Mouse (Mus musculus): ENCODE measurements around the gene Cdipt. TPM values are rescaled to one million over a fixed set of nuclear protein-coding genes. Genes with fewer than 3 reads are reported as not detected.

Gene Cdipt
- polyA plus RNA-seq, 1 experiment from 2014 or later, result 89.1 TPM

GRCm38 (mm10) chr7:127013385-127013784 lies 37.7 kb downstream of the Cdipt start:
- Histone ChIP-seq H3K9me3 (ENCODE audit: control insufficient read depth, low read length) (no peaks in the 10 kb centered on the region), H3K27ac (ENCODE audit: low read depth, low read length) (no peak overlapping the region), H3K4me2 (replicated peaks; ENCODE audit: low read depth, low read length) (no peak overlapping the region; the same call in 1 of the 2 replicates), H3K27me3 (ENCODE audit: control insufficient read depth, insufficient read depth, low read length) (no peaks in the 10 kb centered on the region), H3K4me1 (ENCODE audit: control insufficient read depth, insufficient read depth, low read length) (peaks cover 33% of the 10 kb centered on the region), H3K9ac (ENCODE audit: low read depth, low read length) (no peak overlapping the region), H3K4me3 (ENCODE audit: low read length) (no peak overlapping the region), H3K36me3 (ENCODE audit: control insufficient read depth, insufficient read depth, low read length) (peaks cover 17% of the 10 kb centered on the region)
- ATAC-seq (ENCODE audit: low FRiP score, low TSS enrichment), result no peak
- 95% methylated on average over 6 of the region's 6 CpGs for WGBS

- Histone ChIP-seq H3K27ac (ENCODE audit: low read depth, low read length) (no peak within 1 kb of the TSS; the same call in 1 of the 2 replicates), H3K27me3 (ENCODE audit: control insufficient read depth, insufficient read depth, low read length) (no peaks in the 10 kb centered on the region), H3K4me2 (replicated peaks; ENCODE audit: low read depth, low read length) (peak within 1 kb of the TSS; percentile 75), H3K4me3 (ENCODE audit: low read length) (peak within 1 kb of the TSS; percentile 40), H3K4me1 (ENCODE audit: control insufficient read depth, insufficient read depth, low read length) (peaks cover 40% of the 10 kb centered on the region), H3K9me3 (ENCODE audit: control insufficient read depth, low read length) (no peaks in the 10 kb centered on the region), H3K9ac (ENCODE audit: low read depth, low read length) (peak within 1 kb of the TSS; percentile 51), H3K36me3 (ENCODE audit: control insufficient read depth, insufficient read depth, low read length) (peaks cover 17% of the 10 kb centered on the region)
- ATAC-seq (ENCODE audit: low FRiP score, low TSS enrichment), result no peak
- 29% methylated on average over 11 of the region's 11 CpGs for WGBS
Observed at GRCm38 (mm10) chr7:127014320-127014719, 38.6 kb downstream of the Cdipt start, which contains the start of gene Mvp. Mvp (minus strand) TSS chr7:127014621.

GRCm38 (mm10) chr7:127014993-127015392 lies 39.3 kb downstream of the Cdipt start:
- Histone ChIP-seq H3K4me2 (replicated peaks; ENCODE audit: low read depth, low read length) (peak overlapping the region; percentile 59; the same call in 1 of the 2 replicates), H3K4me3 (ENCODE audit: low read length) (no peak overlapping the region), H3K4me1 (ENCODE audit: control insufficient read depth, insufficient read depth, low read length) (peaks cover 38% of the 10 kb centered on the region), H3K27ac (ENCODE audit: low read depth, low read length) (no peak overlapping the region), H3K36me3 (ENCODE audit: control insufficient read depth, insufficient read depth, low read length) (peaks cover 17% of the 10 kb centered on the region), H3K9ac (ENCODE audit: low read depth, low read length) (no peak overlapping the region; the same call in 1 of the 2 replicates), H3K27me3 (ENCODE audit: control insufficient read depth, insufficient read depth, low read length) (no peaks in the 10 kb centered on the region), H3K9me3 (ENCODE audit: control insufficient read depth, low read length) (no peaks in the 10 kb centered on the region)
- 92% methylated on average over 12 of the region's 12 CpGs for WGBS
- no peak for ATAC-seq (ENCODE audit: low FRiP score, low TSS enrichment)

- H3K9ac ChIP-seq (ENCODE audit: low read depth, low read length), result peak overlapping the region; percentile 70
- ATAC-seq (ENCODE audit: low FRiP score, low TSS enrichment), result peak; percentile 40
- peak overlapping the region; percentile 75 for H3K4me2 ChIP-seq (replicated peaks; ENCODE audit: low read depth, low read length)
- H3K27me3 ChIP-seq (ENCODE audit: control insufficient read depth, insufficient read depth, low read length), result no peaks in the 10 kb centered on the region
- under 1% methylated on average over 10 of the region's 10 CpGs for WGBS
- H3K4me1 ChIP-seq (ENCODE audit: control insufficient read depth, insufficient read depth, low read length), result peaks cover 44% of the 10 kb centered on the region
- no peaks in the 10 kb centered on the region for H3K9me3 ChIP-seq (ENCODE audit: control insufficient read depth, low read length)
- H3K27ac ChIP-seq (ENCODE audit: low read depth, low read length), result peak overlapping the region; percentile 82
- H3K4me3 ChIP-seq (ENCODE audit: low read length), result peak overlapping the region; percentile 53
- peaks cover 17% of the 10 kb centered on the region for H3K36me3 ChIP-seq (ENCODE audit: control insufficient read depth, insufficient read depth, low read length)
Observed at GRCm38 (mm10) chr7:127016081-127016480, 40.4 kb downstream of the Cdipt start.

- H3K4me2 ChIP-seq (replicated peaks; ENCODE audit: low read depth, low read length), result peak within 1 kb of the TSS; percentile 75
- H3K9ac ChIP-seq (ENCODE audit: low read depth, low read length), result peak within 1 kb of the TSS; percentile 70
- no peak for ATAC-seq (ENCODE audit: low FRiP score, low TSS enrichment)
- H3K4me3 ChIP-seq (ENCODE audit: low read length), result peak within 1 kb of the TSS; percentile 53
- peaks cover 17% of the 10 kb centered on the region for H3K36me3 ChIP-seq (ENCODE audit: control insufficient read depth, insufficient read depth, low read length)
- H3K27ac ChIP-seq (ENCODE audit: low read depth, low read length), result peak within 1 kb of the TSS; percentile 82
- no peaks in the 10 kb centered on the region for H3K9me3 ChIP-seq (ENCODE audit: control insufficient read depth, low read length)
- no peaks in the 10 kb centered on the region for H3K27me3 ChIP-seq (ENCODE audit: control insufficient read depth, insufficient read depth, low read length)
- H3K4me1 ChIP-seq (ENCODE audit: control insufficient read depth, insufficient read depth, low read length), result peaks cover 46% of the 10 kb centered on the region
Observed at GRCm38 (mm10) chr7:127016481-127016485, 40.6 kb downstream of the Cdipt start, which contains the start of gene Pagr1b. Pagr1b (minus strand) TSS chr7:127016484.

DNA sequence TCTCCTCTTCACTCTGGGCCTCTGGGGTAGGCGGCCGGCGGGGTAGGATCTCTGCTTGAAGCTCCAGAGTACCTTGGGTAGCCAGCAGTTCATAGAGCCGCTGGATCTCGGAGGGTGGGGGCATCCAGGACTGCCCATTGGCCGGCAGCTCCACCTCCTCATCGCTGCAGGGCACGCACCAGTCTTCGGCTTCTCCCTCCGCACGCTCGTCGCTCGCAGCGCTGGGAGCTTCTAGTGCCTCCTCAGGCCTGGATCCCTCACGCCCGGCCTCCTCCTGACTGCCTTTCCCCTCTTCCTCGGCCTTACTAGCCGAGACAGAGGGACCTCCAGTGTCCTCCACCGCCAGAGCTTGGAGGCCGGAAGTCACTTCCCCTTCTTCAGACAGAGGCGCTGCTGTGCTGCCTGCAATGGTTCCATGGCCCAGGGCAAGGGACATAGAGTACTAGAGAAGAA lies 40.8 kb downstream of the Cdipt start:
- Histone ChIP-seq H3K27ac (ENCODE audit: low read depth, low read length) (peak overlapping the region; percentile 82), H3K9me3 (ENCODE audit: control insufficient read depth, low read length) (no peaks in the 10 kb centered on the region), H3K4me2 (replicated peaks; ENCODE audit: low read depth, low read length) (peak overlapping the region; percentile 75), H3K9ac (ENCODE audit: low read depth, low read length) (peak overlapping the region; percentile 70), H3K4me1 (ENCODE audit: control insufficient read depth, insufficient read depth, low read length) (peaks cover 49% of the 10 kb centered on the region), H3K36me3 (ENCODE audit: control insufficient read depth, insufficient read depth, low read length) (peaks cover 17% of the 10 kb centered on the region), H3K27me3 (ENCODE audit: control insufficient read depth, insufficient read depth, low read length) (no peaks in the 10 kb centered on the region), H3K4me3 (ENCODE audit: low read length) (peak overlapping the region; percentile 53)
- ATAC-seq (ENCODE audit: low FRiP score, low TSS enrichment), result peak; percentile 18
- WGBS, result under 1% methylated on average over 22 of the region's 22 CpGs

GRCm38 (mm10) chr7:127016971-127017949 lies 41.5 kb downstream of the Cdipt start, which contains the start of gene Pagr1a:
Pagr1a (minus strand) TSS chr7:127017352.
- Histone ChIP-seq H3K36me3 (ENCODE audit: control insufficient read depth, insufficient read depth, low read length) (peaks cover 21% of the 10 kb centered on the region), H3K9me3 (ENCODE audit: control insufficient read depth, low read length) (no peaks in the 10 kb centered on the region), H3K4me1 (ENCODE audit: control insufficient read depth, insufficient read depth, low read length) (peaks cover 56% of the 10 kb centered on the region), H3K27ac (ENCODE audit: low read depth, low read length) (peak within 1 kb of the TSS; percentile 82), H3K4me3 (ENCODE audit: low read length) (peak within 1 kb of the TSS; percentile 53), H3K9ac (ENCODE audit: low read depth, low read length) (peak within 1 kb of the TSS; percentile 70), H3K4me2 (replicated peaks; ENCODE audit: low read depth, low read length) (peak within 1 kb of the TSS; percentile 75), H3K27me3 (ENCODE audit: control insufficient read depth, insufficient read depth, low read length) (no peaks in the 10 kb centered on the region)
- WGBS, result 4% methylated on average over 39 of the region's 39 CpGs
- peak; percentile 74 for ATAC-seq (ENCODE audit: low FRiP score, low TSS enrichment)

GRCm38 (mm10) chr7:127017950-127018345 lies 42.2 kb downstream of the Cdipt start:
- Histone ChIP-seq H3K36me3 (ENCODE audit: control insufficient read depth, insufficient read depth, low read length) (peaks cover 24% of the 10 kb centered on the region), H3K4me3 (ENCODE audit: low read length) (no peak overlapping the region), H3K4me1 (ENCODE audit: control insufficient read depth, insufficient read depth, low read length) (peaks cover 62% of the 10 kb centered on the region), H3K9ac (ENCODE audit: low read depth, low read length) (peak overlapping the region; percentile 61; the same call in 1 of the 2 replicates), H3K27me3 (ENCODE audit: control insufficient read depth, insufficient read depth, low read length) (no peaks in the 10 kb centered on the region), H3K9me3 (ENCODE audit: control insufficient read depth, low read length) (no peaks in the 10 kb centered on the region), H3K4me2 (replicated peaks; ENCODE audit: low read depth, low read length) (peak overlapping the region; percentile 17; the same call in 1 of the 2 replicates), H3K27ac (ENCODE audit: low read depth, low read length) (peak overlapping the region; percentile 82)
- WGBS, result 41% methylated on average over 6 of the region's 6 CpGs
- no peak for ATAC-seq (ENCODE audit: low FRiP score, low TSS enrichment)
